Mouse (Mus musculus) gastrocnemius, adult 18-20 months (tissue): ENCODE measurements around the gene Tmem128. TPM values are rescaled to one million over a fixed set of nuclear protein-coding genes. Genes with fewer than 3 reads are reported as not detected.

Source experiments
- DNase-seq: peaks from one replicate; pipeline ENCODE4 v3.0.0; 2021; ENCODE audit warnings: low spot score
- total RNA-seq, 2 experiments: library from RNA; stranded (reverse); gene quantifications; 2 replicates each; pipeline ENCODE4 v1.2.3; 2021

Tmem128 gene
- total RNA-seq, 2 experiments from 2014 or later = 6.4 to 7.8 TPM

GRCm38 (mm10) chr5:38277098-38277866, 17.3 kb downstream of the Tmem128 start:
- DNase-seq = no peak

DNA sequence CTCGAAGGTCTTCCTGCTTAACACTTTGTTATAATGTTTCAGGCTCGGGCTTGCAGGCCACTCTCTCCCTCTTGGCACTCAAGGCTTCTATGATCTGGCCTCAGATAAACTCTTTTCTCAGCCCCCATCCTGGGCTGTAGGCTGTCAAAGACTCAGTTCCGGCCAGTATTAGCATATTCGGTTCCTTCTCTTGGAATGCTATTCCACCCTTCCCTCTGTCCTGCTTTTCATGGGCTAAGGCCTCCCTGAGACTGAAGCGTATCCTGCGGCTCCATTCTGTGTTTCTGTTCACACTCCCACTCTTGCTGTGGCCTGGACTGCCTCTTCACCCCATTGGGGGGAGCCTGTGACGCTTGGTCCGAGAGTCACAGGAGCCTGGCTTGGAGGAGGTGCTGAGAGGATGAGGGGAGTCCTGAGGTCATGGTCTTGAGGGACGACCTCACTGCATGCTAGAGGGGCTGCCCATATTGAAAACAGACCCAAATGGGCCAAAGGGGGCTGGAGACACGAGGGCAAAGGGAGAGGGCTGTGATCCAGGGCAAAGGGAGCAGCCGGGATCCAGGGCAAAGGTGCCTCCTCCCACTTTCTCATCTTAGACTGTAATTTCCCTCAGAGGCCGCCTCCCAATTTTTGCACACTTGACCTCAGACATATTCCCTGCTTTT, 18.1 kb downstream of the Tmem128 start:
- DNase-seq = no peak

GRCm38 (mm10) chr5:38280075-38280474, 20.1 kb downstream of the Tmem128 start:
- no peak for DNase-seq

DNA sequence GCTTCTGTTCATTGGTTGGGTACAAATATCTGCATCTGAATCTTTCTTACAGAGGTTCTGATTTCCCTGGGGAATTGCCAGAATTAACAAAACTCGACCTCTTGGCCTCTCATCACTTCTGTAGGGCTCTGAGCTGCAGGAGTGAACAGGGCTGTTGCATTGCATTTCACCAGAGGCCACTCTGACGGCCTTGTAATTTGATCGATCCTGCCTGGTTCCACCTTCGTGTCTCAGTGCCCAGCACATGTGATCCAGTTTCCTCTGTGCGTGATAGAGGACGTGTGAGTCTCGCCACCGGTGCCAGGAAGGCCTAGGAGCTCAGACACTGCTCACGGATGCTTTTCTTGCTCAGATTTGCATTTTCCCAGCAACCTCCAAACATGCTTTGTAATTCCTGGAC, 25.7 kb downstream of the Tmem128 start:
- DNase-seq = no peak

DNA sequence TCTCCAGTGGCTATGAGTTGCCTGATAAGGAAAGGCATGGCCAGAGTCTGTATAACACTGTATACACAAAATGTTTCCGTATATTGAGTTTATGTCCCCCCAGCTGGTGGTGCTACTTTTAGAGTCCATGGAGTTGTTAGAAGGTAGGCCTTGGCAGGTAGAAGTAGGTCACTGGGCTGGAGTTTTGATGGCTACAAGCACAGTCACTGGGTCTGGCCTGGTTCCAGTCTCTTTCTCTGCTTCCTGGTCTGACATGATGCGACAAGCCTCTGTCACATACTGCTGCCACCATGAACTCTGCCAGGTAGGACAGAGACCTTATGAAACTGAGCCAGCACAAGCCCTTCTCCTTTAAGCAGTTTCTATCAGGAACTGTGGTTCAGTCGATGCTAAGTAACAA, 28.5 kb downstream of the Tmem128 start:
- DNase-seq = no peak

DNA sequence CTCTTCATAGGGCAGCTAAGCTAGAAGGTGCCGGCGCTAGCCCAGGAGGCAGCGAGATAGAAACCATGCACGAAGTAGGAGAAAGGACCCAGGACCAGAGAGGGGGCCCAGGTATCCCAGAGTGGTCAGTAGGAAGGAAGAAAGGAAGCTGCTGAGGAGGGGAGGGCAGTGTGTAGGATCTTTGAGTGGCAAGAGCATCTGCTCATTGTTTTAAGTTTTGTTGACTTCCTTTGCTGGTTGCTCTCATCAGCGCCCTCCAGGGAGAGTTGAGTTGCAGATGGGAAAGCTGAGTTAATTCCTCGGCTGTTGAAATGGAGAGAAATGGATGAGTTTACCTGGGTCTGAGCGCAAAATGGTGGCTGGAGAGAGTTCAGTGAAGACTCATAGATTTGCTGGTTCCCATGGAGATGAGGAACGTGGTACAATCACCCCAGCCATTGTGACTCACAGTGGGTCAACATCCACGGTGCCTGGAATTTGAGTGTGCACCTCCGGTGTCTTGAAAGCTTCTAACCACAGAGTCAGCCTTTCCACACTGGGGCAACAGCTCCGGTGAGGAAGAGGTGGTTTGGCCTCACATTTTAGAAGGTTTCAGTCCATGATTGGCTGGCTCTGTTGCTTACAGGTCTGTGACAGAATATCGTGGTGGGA, 41.9 kb downstream of the Tmem128 start:
- no peak for DNase-seq

DNA sequence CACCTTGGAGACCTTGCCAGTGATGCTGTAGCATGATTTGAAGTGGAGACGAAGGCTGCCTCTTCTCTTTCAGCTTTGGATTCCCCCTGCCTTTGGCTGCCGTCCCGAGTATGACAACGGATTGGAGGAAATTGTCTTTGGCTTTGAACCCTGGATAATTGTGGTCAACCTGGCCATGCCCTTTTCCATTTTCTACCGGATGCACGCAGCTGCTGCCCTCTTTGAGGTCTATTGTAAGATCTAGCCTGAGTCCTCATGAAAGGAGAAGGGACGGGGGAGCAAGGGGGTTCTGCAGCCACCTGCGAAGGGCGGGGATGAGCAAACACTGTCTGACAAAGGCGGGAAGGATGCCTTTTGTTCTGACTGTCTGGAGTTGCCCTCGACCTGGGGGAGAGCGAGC, 42.7 kb downstream of the Tmem128 start:
- DNase-seq = no peak

GRCm38 (mm10) chr5:38305241-38305640, 45.3 kb downstream of the Tmem128 start:
- no peak for DNase-seq

DNA sequence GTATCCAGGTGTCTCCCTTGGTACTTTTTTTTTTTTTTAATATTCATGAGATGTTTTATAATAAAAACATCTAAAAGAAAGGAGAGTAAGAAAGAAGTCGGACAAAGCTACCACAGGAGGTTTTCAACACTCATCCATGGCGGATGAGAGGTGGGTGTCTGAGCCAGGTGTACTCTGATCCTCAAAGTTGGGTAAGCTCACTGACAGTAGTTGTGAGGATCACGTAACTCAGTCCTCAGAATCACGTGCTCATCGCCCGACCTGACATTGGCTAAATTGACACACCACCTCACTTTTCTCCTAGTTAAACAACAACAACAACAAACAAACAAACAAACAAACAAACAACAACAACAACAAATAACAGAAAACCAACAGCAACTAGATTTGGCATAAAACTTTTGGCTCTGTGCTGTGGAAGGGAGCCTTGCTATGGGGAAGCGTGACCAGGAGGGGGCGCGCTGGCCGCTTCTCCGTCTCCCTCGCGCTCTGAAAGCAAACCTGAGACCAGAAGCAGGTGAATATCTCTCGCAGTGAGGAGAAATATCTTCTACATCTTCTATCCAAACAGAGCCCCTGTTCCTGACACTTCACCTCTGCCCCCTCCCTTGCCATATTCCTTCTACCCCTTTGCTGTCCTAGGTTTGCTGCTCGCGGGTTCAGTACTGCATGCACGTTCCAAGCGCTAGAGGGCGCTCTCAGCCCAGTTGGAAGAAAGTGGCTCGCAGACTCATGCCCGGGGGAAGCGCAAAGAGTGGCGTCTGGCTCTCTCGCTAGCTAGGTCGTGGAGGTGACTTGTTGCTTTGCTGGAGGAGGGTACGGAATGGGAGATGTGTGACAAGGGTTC, 47.5 kb downstream of the Tmem128 start:
- peak; percentile 88 for DNase-seq

- DNase-seq = peak; percentile 42
Observed at GRCm38 (mm10) chr5:38308873-38309272, 48.9 kb downstream of the Tmem128 start.

GRCm38 (mm10) chr5:38309795-38310194, 49.8 kb downstream of the Tmem128 start:
- no peak for DNase-seq

Other genes starting within 250 kb of the Tmem128 start
- 10 to 100 TPM; 14.2 to 14.3 TPM for gene Stx18, start 221.4 kb upstream of the Tmem128 start, total RNA-seq
- gene Nsg1, start 100.3 kb upstream of the Tmem128 start, total RNA-seq = 1 to 10 TPM; 1.2 to 2.1 TPM
- gene Zbtb49, start 39.7 kb upstream of the Tmem128 start, total RNA-seq = 1 to 10 TPM; 1.9 to 3.1 TPM
- gene Lyar, start 39.7 kb upstream of the Tmem128 start, total RNA-seq = 10 to 100 TPM; 21.3 to 22.0 TPM
- gene Otop1, start 15.8 kb downstream of the Tmem128 start, total RNA-seq = under 1 TPM; 0.27 to 0.71 TPM
- gene Drd5, start 59.2 kb downstream of the Tmem128 start, total RNA-seq = not detected
- gene Slc2a9, start 243.0 kb downstream of the Tmem128 start, total RNA-seq = under 1 TPM; 0.27 to 0.33 TPM